Mouse (Mus musculus) CH12.LX (cell line): ENCODE results near the gene Slc22a14. TPM values are rescaled to one million over a fixed set of nuclear protein-coding genes. Genes with fewer than 3 reads are reported as not detected.

Experiments
- DNase-seq: peaks from one replicate; pipeline ENCODE4 v3.0.0-alpha.2; 2013; ENCODE audit errors: extremely low read depth
- H3K27ac ChIP-seq: 2 replicates; pipeline ENCODE4 v1.5.1; 2012; ENCODE audit warnings: low read depth, mild to moderate bottlenecking, control low read depth, moderate library complexity; ENCODE audit not compliant: insufficient read depth
- H3K27me3 ChIP-seq: replicated peaks from 2 replicates; pipeline ENCODE3; 2012; ENCODE audit warnings: inconsistent platforms
- H3K36me3 ChIP-seq, 2 experiments: replicated peaks in 1 of 2; 2 replicates each; pipeline versions ENCODE3 to v1.6.1; 2012; ENCODE audit warnings: inconsistent platforms in 1 of 2, low read length in 1 of 2, mild to moderate bottlenecking in 1 of 2, mixed read lengths in 1 of 2, moderate library complexity in 1 of 2; ENCODE audit not compliant: control insufficient read depth in 1 of 2, insufficient read depth in 1 of 2
- H3K4me1 ChIP-seq, 2 experiments: 2 replicates each; pipeline ENCODE4 v1.6.1; 2012; ENCODE audit warnings: inconsistent platforms in 1 of 2, moderate library complexity in 1 of 2; ENCODE audit not compliant: insufficient read depth in 2 of 2, control insufficient read depth in 1 of 2
- H3K4me2 ChIP-seq: 2 replicates; pipeline ENCODE4 v1.6.1; 2012; ENCODE audit warnings: low read depth, mild to moderate bottlenecking, control low read depth; ENCODE audit not compliant: poor library complexity, insufficient read depth, severe bottlenecking
- H3K4me3 ChIP-seq, 3 experiments: fragments of 150-350 bp in 1 of 3; sonication (generic) in 1 of 3; replicated peaks in 1 of 3; 2 replicates each; pipeline versions ENCODE3 to v1.5.1; 2011 to 2012; ENCODE audit warnings: low read depth in 2 of 3, low read length in 2 of 3, mild to moderate bottlenecking in 2 of 3, moderate library complexity in 2 of 3, control low read depth in 1 of 3, improper control_type of control experiment in 1 of 3, inconsistent platforms in 1 of 3, mixed read lengths in 1 of 3; ENCODE audit not compliant: poor library complexity in 1 of 3
- H3K79me2 ChIP-seq: replicated peaks from 2 replicates; pipeline ENCODE4 v1.6.1; 2012; ENCODE audit warnings: mild to moderate bottlenecking, moderate library complexity; ENCODE audit not compliant: control insufficient read depth, poor library complexity, insufficient read depth, severe bottlenecking; ENCODE audit errors: extremely low read depth
- H3K9ac ChIP-seq: 2 replicates; pipeline ENCODE4 v1.6.1; 2012; ENCODE audit warnings: low read depth, mild to moderate bottlenecking, control low read depth, moderate library complexity; ENCODE audit not compliant: insufficient read depth
- H3K9me3 ChIP-seq: replicated peaks from 2 replicates; pipeline ENCODE3; 2012; ENCODE audit warnings: low read length, inconsistent platforms, mixed read lengths
- BHLHE40 ChIP-seq: IDR thresholded peaks from 2 replicates; pipeline ENCODE4 v1.6.1; 2011; ENCODE audit warnings: mild to moderate bottlenecking, low read depth, low read length, improper control_type of control experiment
- CHD2 ChIP-seq: IDR thresholded peaks from 2 replicates; pipeline ENCODE4 v1.6.1; 2011; ENCODE audit warnings: low read length, improper control_type of control experiment
- CTCF ChIP-seq, 2 experiments: IDR thresholded peaks in 1 of 2; conservative IDR thresholded peaks in 1 of 2; 2 replicates each; pipeline ENCODE4 v1.5.1; 2011 to 2012; ENCODE audit warnings: low read depth in 2 of 2, low read length in 2 of 2, improper control_type of control experiment in 1 of 2, inconsistent platforms in 1 of 2, mild to moderate bottlenecking in 1 of 2, moderate library complexity in 1 of 2
- JUN ChIP-seq: IDR thresholded peaks from 2 replicates; pipeline ENCODE4 v1.6.1; 2011; ENCODE audit warnings: low read depth, mild to moderate bottlenecking, low read length, improper control_type of control experiment, moderate library complexity; ENCODE audit not compliant: insufficient read depth
- JUND ChIP-seq: conservative IDR thresholded peaks from 2 replicates; pipeline ENCODE4 v1.6.1; 2011; ENCODE audit warnings: low read depth, low read length, improper control_type of control experiment
- KAT2A ChIP-seq: IDR thresholded peaks from 2 replicates; pipeline ENCODE4 v1.6.1; 2012; ENCODE audit warnings: low read length, improper control_type of control experiment, inconsistent platforms; ENCODE audit not compliant: insufficient replicate concordance
- MAFK ChIP-seq: IDR thresholded peaks from 2 replicates; pipeline ENCODE4 v1.6.1; 2011; ENCODE audit warnings: low read length, improper control_type of control experiment; ENCODE audit not compliant: insufficient replicate concordance
- MAZ ChIP-seq: IDR thresholded peaks from 2 replicates; pipeline ENCODE4 v1.6.1; 2012; ENCODE audit warnings: low read depth, mild to moderate bottlenecking, inconsistent platforms, low read length, improper control_type of control experiment, moderate library complexity
- MEF2A ChIP-seq: IDR thresholded peaks from 2 replicates; pipeline ENCODE4 v1.6.1; 2014; ENCODE audit warnings: low read depth, mild to moderate bottlenecking, inconsistent platforms, low read length, improper control_type of control experiment, borderline replicate concordance
- MXI1 ChIP-seq: IDR thresholded peaks from 2 replicates; pipeline ENCODE4 v1.6.1; 2011; ENCODE audit warnings: mild to moderate bottlenecking, low read depth, low read length, improper control_type of control experiment
- NELFE ChIP-seq: IDR thresholded peaks from 2 replicates; pipeline ENCODE4 v1.6.1; 2011; ENCODE audit warnings: low read depth, low read length, improper control_type of control experiment
- PAX5 ChIP-seq: IDR thresholded peaks from 2 replicates; pipeline ENCODE4 v1.6.1; 2012; ENCODE audit warnings: low read length, inconsistent platforms, mixed read lengths
- POLR2A ChIP-seq: IDR thresholded peaks from 2 replicates; pipeline ENCODE4 v1.6.1; 2011; ENCODE audit warnings: low read depth, mild to moderate bottlenecking, improper control_type of control experiment, low read length
- RCOR1 ChIP-seq: conservative IDR thresholded peaks from 2 replicates; pipeline ENCODE4 v1.6.1; 2012; ENCODE audit warnings: low read depth, mild to moderate bottlenecking, inconsistent platforms, low read length, improper control_type of control experiment
- SIN3A ChIP-seq: IDR thresholded peaks from 2 replicates; pipeline ENCODE4 v1.6.1; 2012; ENCODE audit warnings: low read length, improper control_type of control experiment, inconsistent platforms
- TBP ChIP-seq: conservative IDR thresholded peaks from 2 replicates; pipeline ENCODE4 v1.6.1; 2011; ENCODE audit warnings: low read depth, low read length, improper control_type of control experiment
- UBTF ChIP-seq: IDR thresholded peaks from 2 replicates; pipeline ENCODE4 v1.6.1; 2012; ENCODE audit warnings: low read depth, mild to moderate bottlenecking, inconsistent platforms, low read length, improper control_type of control experiment, moderate library complexity
- ZKSCAN1 ChIP-seq: IDR thresholded peaks from 2 replicates; pipeline ENCODE4 v1.6.1; 2012; ENCODE audit warnings: low read depth, inconsistent platforms, low read length, improper control_type of control experiment, borderline replicate concordance
- dilution Hi-C: fragments of 300-500 bp; cut with MboI; formaldehyde crosslinking; loops from 2 replicates; pipeline ENCODE4 v1.14.3; 2020; ENCODE audit warnings: low sequenced_read_pairs; ENCODE audit not compliant: extremely low pct_unique_long_range_greater_than_20kb, extremely low pct_ligation_motif_present
- in situ Hi-C: fragments of 300-500 bp; cut with MboI; formaldehyde crosslinking; loops from 3 replicates; pipeline ENCODE4 v1.14.3; 2019; ENCODE audit warnings: low sequenced_read_pairs, low pct_ligation_motif_present, low pct_unique_long_range_greater_than_20kb, mixed read lengths
- polyA plus RNA-seq: library from polyadenylated mRNA; unstranded; fragments of >175 nt; gene quantifications from 2 replicates; pipeline ENCODE4 v1.2.1, GENCODE M21; 2012; ENCODE audit warnings: low read depth; ENCODE audit not compliant: insufficient read length
- total RNA-seq, 2 experiments: library from RNA; depleted of rRNA; stranded (reverse); fragments of 300-350 nt in 1 of 2; fragments of >200 nt in 1 of 2; gene quantifications; 2 replicates each; pipeline ENCODE4 v1.2.3; 2012 to 2014

Gene Slc22a14
- total RNA-seq (2012; rRNA removed) (not detected in 2 replicates), total RNA-seq (2014; rRNA removed) (not detected in 2 replicates), polyA plus RNA-seq (not detected in 2 replicates)

DNA sequence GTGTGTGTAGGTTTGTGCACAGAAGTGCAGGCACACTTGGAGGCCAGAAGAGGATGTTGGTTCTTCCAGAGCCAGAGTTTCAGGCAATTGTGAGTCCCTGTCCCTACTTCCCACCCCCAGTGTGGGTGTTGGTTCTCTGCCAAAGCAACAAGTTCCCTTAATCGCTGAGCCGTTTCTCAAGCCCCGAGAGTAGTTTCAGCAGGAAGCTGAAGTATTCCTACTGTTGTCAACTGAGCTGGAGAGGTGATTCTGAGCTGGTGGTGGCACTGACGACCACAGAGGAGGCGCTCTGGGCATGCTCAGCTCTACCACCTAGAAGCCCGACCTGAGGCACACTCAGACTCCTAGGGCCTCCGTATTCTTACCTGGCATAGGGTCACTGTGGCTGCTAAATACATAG, at the start of gene Slc22a14:
Gene Slc22a14, minus strand, starts transcription at position 270 of the 400 bp plus-strand sequence.
- dilution Hi-C loops = no loop called here
- TF ChIP-seq SIN3A (no peak), ZKSCAN1 (no peak), MAFK (no peak), PAX5 (no peak), MEF2A (no peak), JUND (no peak), POLR2A (no peak), CHD2 (no peak), BHLHE40 (no peak), JUN (no peak), MXI1 (no peak)
- H3K27me3 ChIP-seq = no peaks in the 10 kb centered on the region
- no peak within 1 kb of the TSS for H3K27ac ChIP-seq
- no peaks in the 10 kb centered on the region for H3K9me3 ChIP-seq
- no peak for DNase-seq
- peaks cover 23 to 48% of the 10 kb centered on the region in 2 experiments for H3K36me3 ChIP-seq
- H3K4me1 ChIP-seq = 0 out of 4 replicates have a peak, but pooled peaks cover 0 to 3% of the 10 kb centered on the region in 2 experiments
- no peak within 1 kb of the TSS for H3K9ac ChIP-seq
- H3K4me2 ChIP-seq = no peak within 1 kb of the TSS
- in situ Hi-C loops = no loop called here
- H3K79me2 ChIP-seq = no peaks in the 10 kb centered on the region
- H3K4me3 ChIP-seq = no peak within 1 kb of the TSS

DNA sequence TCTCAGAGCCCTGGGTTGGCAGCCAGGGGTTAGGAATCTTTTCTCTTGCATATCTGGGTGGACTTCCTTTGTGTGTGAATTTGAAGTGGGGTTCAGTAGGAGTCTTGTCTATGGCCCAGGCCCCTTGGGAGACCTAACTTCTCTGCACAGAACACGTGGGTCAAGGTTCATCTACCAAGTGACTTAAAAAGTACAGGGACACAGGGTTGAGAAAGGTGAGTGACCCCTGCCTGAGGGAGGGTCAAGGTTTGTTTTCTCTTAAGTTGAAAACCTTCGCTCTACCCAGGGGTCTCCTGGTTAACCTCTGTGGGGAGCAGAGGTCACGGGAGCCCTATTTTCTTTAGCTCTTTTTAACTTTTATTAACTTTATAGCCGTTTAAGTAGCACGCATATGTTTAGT, 44.5 kb upstream of the Slc22a14 start:
- in situ Hi-C loops (no loop called here), dilution Hi-C loops (no loop called here)
- Histone ChIP-seq H3K79me2 (no peaks in the 10 kb centered on the region), H3K27me3 (peaks cover 27% of the 10 kb centered on the region), H3K4me2 (no peak overlapping the region), H3K4me3 (no peak overlapping the region), H3K36me3 (no peaks in the 10 kb centered on the region), H3K27ac (no peak overlapping the region), H3K9ac (no peak overlapping the region), H3K9me3 (no peaks in the 10 kb centered on the region), H3K4me1 (no peaks in the 10 kb centered on the region)
- no peak for TF ChIP-seq PAX5
- TF ChIP-seq CTCF (conservative IDR thresholded peaks at IDR 0.05 in 1 of 2, IDR thresholded peaks at IDR 0.05 in 1 of 2; ENCODE audit: low read depth in 2 of 2, low read length in 2 of 2) = no peak
- TF ChIP-seq UBTF = no peak
- no peak for TF ChIP-seq MAZ
- no peak for TF ChIP-seq BHLHE40
- TF ChIP-seq RCOR1 = no peak
- TF ChIP-seq NELFE = no peak
- no peak for TF ChIP-seq KAT2A
- TF ChIP-seq ZKSCAN1 = no peak
- TF ChIP-seq TBP = no peak
- TF ChIP-seq POLR2A = no peak
- no peak for DNase-seq
